Mouse (Mus musculus): ENCODE data around the gene Cdc42se1.

- TF ChIP-seq CTCF (IDR thresholded peaks at IDR 0.05; ENCODE audit: extremely low read depth, insufficient read length, insufficient replicate concordance, low read depth, low read length) (no peak), POLR2A (IDR thresholded peaks at IDR 0.05; ENCODE audit: low read depth, low read length) (no peak)
These were observed 41.6 kb upstream of the Cdc42se1 start for GRCm38 (mm10) chr3:95186888-95187287.

Data from small intestine, adult 2 months (tissue).